Mouse (Mus musculus): Measurements from ENCODE around the gene Gm28845. TPM values are rescaled to one million over a fixed set of nuclear protein-coding genes. Genes with fewer than 3 reads are reported as not detected.

Gene Gm28845
- polyA plus RNA-seq, 1 experiment from 2014 or later, result not detected

DNA sequence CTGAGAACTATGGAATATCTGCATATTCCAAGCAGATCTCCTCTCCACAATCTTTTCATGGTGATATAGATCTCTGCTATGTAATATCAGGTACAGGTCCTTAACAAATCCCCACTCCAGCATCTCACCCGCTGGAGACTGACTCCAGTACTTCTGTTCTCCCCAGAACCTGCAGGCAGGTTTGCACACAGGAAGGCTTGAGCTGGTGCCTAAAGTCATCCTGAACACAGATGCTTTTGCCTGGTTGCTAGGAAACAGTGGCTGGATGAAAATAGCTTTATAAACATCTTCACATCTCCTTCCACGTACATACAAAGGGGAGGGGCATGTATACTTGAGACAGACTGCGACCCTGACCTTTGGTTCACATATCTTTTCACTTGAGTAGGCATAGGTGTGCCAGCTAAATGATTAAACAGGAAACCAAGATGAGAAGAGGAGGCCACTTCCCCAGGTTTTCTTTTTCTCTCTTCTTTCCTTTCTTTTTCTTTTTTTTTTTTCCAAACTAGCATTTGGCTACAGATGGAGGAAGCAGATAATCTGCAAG is 10.3 kb upstream of the Gm28845 start:
- 75% methylated on average over 3 of the region's 3 CpGs for WGBS
- no peaks in the 10 kb centered on the region for H3K9me3 ChIP-seq
- no peak overlapping the region for H3K27ac ChIP-seq (replicated peaks)
- no peaks in the 10 kb centered on the region for H3K36me3 ChIP-seq
- ATAC-seq (ENCODE audit: low FRiP score, low read depth), result no peak
- H3K9ac ChIP-seq, result no peak overlapping the region
- H3K4me2 ChIP-seq, result no peak overlapping the region
- H3K27me3 ChIP-seq, result no peaks in the 10 kb centered on the region
- no peak overlapping the region for H3K4me3 ChIP-seq
- H3K4me1 ChIP-seq (replicated peaks), result no peaks in the 10 kb centered on the region

- Histone ChIP-seq H3K9ac (peak within 1 kb of the TSS; percentile 39), H3K27ac (replicated peaks) (no peak within 1 kb of the TSS), H3K4me2 (peak within 1 kb of the TSS; percentile 54), H3K4me1 (replicated peaks) (no peaks in the 10 kb centered on the region), H3K36me3 (no peaks in the 10 kb centered on the region), H3K4me3 (peak within 1 kb of the TSS; percentile 37), H3K27me3 (no peaks in the 10 kb centered on the region), H3K9me3 (no peaks in the 10 kb centered on the region)
- 31% methylated on average over 9 of the region's 9 CpGs for WGBS
- ATAC-seq (ENCODE audit: low FRiP score, low read depth), result peak; percentile 54; the same call in 1 of the 2 replicates
Observed at GRCm38 (mm10) chr1:65122574-65123372, 3.4 kb upstream of the Gm28845 start, which contains the start of gene D630023F18Rik. TSS of gene D630023F18Rik (minus strand) at chr1:65123214.

DNA sequence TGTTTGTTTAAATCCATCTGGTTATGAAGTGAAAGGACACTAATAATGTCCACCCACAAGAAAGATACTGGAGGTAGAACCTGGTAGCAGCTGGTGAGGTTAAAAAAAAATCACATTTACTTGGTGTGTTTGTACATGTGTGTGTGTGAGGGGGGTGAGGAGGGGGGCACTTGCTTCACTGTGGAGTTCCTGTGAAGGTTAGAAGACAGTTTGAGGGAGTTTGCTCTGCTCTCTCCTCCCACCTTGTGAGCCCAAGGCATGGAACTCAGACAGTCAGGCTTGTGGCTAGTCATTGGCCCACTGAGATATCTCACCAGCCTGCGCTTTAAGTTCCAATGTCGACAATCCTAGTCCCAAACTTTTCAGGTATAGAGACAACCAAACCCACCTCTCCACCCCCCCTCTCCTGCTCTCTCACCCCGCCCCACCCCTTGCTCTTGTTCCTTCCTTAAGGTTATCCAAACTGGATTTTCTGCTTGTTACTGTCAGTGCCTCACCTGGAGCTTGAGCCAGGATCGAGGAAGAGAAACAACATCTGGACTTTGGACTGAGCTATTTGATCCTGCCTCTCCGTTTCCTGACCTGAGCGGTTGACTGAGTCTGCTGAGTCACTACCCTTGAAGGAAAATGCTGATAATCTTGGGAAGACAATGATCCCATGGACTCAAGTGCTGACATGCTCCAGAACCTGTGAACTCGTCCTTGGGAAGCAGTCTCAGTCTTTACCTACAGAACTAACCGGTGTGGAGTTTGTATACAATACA is 1.0 kb downstream of the Gm28845 start:
- no peaks in the 10 kb centered on the region for H3K4me1 ChIP-seq (replicated peaks)
- H3K27me3 ChIP-seq, result no peaks in the 10 kb centered on the region
- no peak overlapping the region for H3K27ac ChIP-seq (replicated peaks)
- H3K9me3 ChIP-seq, result no peaks in the 10 kb centered on the region
- H3K4me2 ChIP-seq, result no peak overlapping the region
- WGBS, result 85% methylated on average over 8 of the region's 8 CpGs
- H3K9ac ChIP-seq, result no peak overlapping the region
- H3K36me3 ChIP-seq, result no peaks in the 10 kb centered on the region
- no peak for ATAC-seq (ENCODE audit: low FRiP score, low read depth)
- H3K4me3 ChIP-seq, result no peak overlapping the region

- Histone ChIP-seq H3K27me3 (no peaks in the 10 kb centered on the region), H3K4me1 (replicated peaks) (peaks cover 8% of the 10 kb centered on the region; the same call in 1 of the 2 replicates), H3K9ac (no peak overlapping the region), H3K36me3 (no peaks in the 10 kb centered on the region), H3K27ac (replicated peaks) (no peak overlapping the region), H3K4me3 (no peak overlapping the region), H3K4me2 (no peak overlapping the region), H3K9me3 (no peaks in the 10 kb centered on the region)
- no peak for ATAC-seq (ENCODE audit: low FRiP score, low read depth)
- 88% methylated on average over 5 of the region's 5 CpGs for WGBS
Observed at GRCm38 (mm10) chr1:65113536-65114172, 5.7 kb downstream of the Gm28845 start.

DNA sequence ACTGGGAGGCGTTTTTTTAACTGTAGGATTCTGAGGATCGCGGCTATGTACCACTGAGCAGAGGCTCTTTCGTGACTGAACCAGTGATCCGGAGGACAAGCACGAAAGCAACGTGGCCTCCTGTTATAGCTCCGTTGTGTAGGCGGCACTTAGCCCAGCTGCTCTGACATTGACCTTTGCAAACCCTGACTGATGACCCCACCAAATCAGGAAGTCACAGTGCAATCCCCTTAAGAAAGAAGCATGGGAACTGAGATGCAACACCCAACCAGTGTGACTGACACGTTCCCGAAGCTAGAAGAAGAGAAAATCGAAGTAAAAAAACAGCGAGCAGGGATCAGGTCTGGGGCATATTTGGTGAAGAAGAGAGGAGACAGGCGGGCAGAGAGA is 6.6 kb downstream of the Gm28845 start:
- Histone ChIP-seq H3K4me1 (replicated peaks) (peaks cover 8% of the 10 kb centered on the region; the same call in 1 of the 2 replicates), H3K4me3 (no peak overlapping the region), H3K4me2 (peak overlapping the region; percentile 45), H3K27ac (replicated peaks) (no peak overlapping the region), H3K9ac (no peak overlapping the region), H3K36me3 (no peaks in the 10 kb centered on the region), H3K27me3 (no peaks in the 10 kb centered on the region), H3K9me3 (no peaks in the 10 kb centered on the region)
- 41% methylated on average over 14 of the region's 14 CpGs for WGBS
- no peak for ATAC-seq (ENCODE audit: low FRiP score, low read depth)

GRCm38 (mm10) chr1:65112031-65112806 is 7.1 kb downstream of the Gm28845 start:
- Histone ChIP-seq H3K9ac (no peak overlapping the region), H3K27ac (replicated peaks) (no peak overlapping the region), H3K27me3 (no peaks in the 10 kb centered on the region), H3K4me1 (replicated peaks) (peaks cover 8% of the 10 kb centered on the region; the same call in 1 of the 2 replicates), H3K4me2 (peak overlapping the region; percentile 45), H3K36me3 (no peaks in the 10 kb centered on the region), H3K9me3 (no peaks in the 10 kb centered on the region), H3K4me3 (0 out of 2 replicates have a peak overlapping the region, but pooled peaks have one; percentile 6)
- ATAC-seq (ENCODE audit: low FRiP score, low read depth), result peak; percentile 65; the same call in 1 of the 2 replicates
- WGBS, result 12% methylated on average over 8 of the region's 8 CpGs

- no peaks in the 10 kb centered on the region for H3K27me3 ChIP-seq
- H3K4me2 ChIP-seq, result no peak overlapping the region
- H3K9ac ChIP-seq, result no peak overlapping the region
- H3K4me1 ChIP-seq (replicated peaks), result peaks cover 8% of the 10 kb centered on the region; the same call in 1 of the 2 replicates
- H3K27ac ChIP-seq (replicated peaks), result no peak overlapping the region
- ATAC-seq (ENCODE audit: low FRiP score, low read depth), result no peak
- H3K9me3 ChIP-seq, result no peaks in the 10 kb centered on the region
- WGBS, result 76% methylated on average over 25 of the region's 25 CpGs
- H3K4me3 ChIP-seq, result no peak overlapping the region
- no peaks in the 10 kb centered on the region for H3K36me3 ChIP-seq
Observed at GRCm38 (mm10) chr1:65109756-65110435, 9.5 kb downstream of the Gm28845 start.

- 92% methylated on average over 8 of the region's 8 CpGs for WGBS
- ATAC-seq (ENCODE audit: low FRiP score, low read depth), result no peak
- Histone ChIP-seq H3K9me3 (no peaks in the 10 kb centered on the region), H3K4me2 (no peak overlapping the region), H3K4me3 (no peak overlapping the region), H3K4me1 (replicated peaks) (peaks cover 8% of the 10 kb centered on the region; the same call in 1 of the 2 replicates), H3K27me3 (no peaks in the 10 kb centered on the region), H3K27ac (replicated peaks) (no peak overlapping the region), H3K9ac (no peak overlapping the region), H3K36me3 (no peaks in the 10 kb centered on the region)
Observed at GRCm38 (mm10) chr1:65109196-65109595, 10.2 kb downstream of the Gm28845 start.

GRCm38 (mm10) chr1:65107654-65108279 is 11.6 kb downstream of the Gm28845 start:
- H3K9me3 ChIP-seq, result no peaks in the 10 kb centered on the region
- ATAC-seq (ENCODE audit: low FRiP score, low read depth), result no peak
- WGBS, result 90% methylated on average over 10 of the region's 10 CpGs
- no peak overlapping the region for H3K4me3 ChIP-seq
- no peaks in the 10 kb centered on the region for H3K36me3 ChIP-seq
- peaks cover 4% of the 10 kb centered on the region; the same call in 1 of the 2 replicates for H3K4me1 ChIP-seq (replicated peaks)
- H3K9ac ChIP-seq, result no peak overlapping the region
- no peak overlapping the region for H3K27ac ChIP-seq (replicated peaks)
- no peaks in the 10 kb centered on the region for H3K27me3 ChIP-seq
- H3K4me2 ChIP-seq, result no peak overlapping the region

DNA sequence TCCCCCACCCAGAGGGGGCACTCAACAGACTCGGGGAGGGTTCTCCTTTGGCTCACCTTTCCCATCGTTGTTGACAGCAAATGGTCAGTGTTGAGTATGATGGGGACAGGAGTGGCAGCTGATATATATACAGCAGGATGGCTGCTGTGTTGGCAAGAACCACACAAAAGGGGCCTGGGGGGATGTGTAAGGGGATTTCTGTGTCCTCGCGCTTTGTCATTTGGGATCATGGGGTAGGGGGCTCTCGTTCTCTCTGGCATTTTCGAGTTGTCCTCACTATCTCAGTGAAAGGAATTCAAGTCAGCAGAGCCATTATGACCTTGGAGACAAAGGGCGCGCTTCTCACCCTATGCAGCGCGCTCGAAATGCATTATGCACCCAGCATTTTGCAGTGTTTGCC is 16.1 kb downstream of the Gm28845 start, which contains the start of gene Cryga:
Cryga (minus strand) TSS at position 101 of the 400 bp plus-strand sequence.
- no peaks in the 10 kb centered on the region for H3K4me1 ChIP-seq (replicated peaks)
- H3K27ac ChIP-seq (replicated peaks), result no peak within 1 kb of the TSS
- 87% methylated on average over 11 of the region's 11 CpGs for WGBS
- no peak within 1 kb of the TSS for H3K4me2 ChIP-seq
- H3K36me3 ChIP-seq, result no peaks in the 10 kb centered on the region
- ATAC-seq (ENCODE audit: low FRiP score, low read depth), result no peak
- no peak within 1 kb of the TSS for H3K4me3 ChIP-seq
- no peak within 1 kb of the TSS for H3K9ac ChIP-seq
- H3K9me3 ChIP-seq, result no peaks in the 10 kb centered on the region
- no peaks in the 10 kb centered on the region for H3K27me3 ChIP-seq

All from hindbrain, embryonic 15.5 days (tissue).